Mouse (Mus musculus): ENCODE data around the gene Gm3591. TPM values are rescaled to one million over a fixed set of nuclear protein-coding genes. Genes with fewer than 3 reads are reported as not detected.
"Not testable (repeated sequence)": the region's sequence is repeated elsewhere in the genome, so short reads cannot be mapped to it uniquely, and the experiment has no call there.

Gene Gm3591
- total RNA-seq (2015) (not detected in 2 replicates), total RNA-seq (2017) (not detected in 2 replicates)

DNA sequence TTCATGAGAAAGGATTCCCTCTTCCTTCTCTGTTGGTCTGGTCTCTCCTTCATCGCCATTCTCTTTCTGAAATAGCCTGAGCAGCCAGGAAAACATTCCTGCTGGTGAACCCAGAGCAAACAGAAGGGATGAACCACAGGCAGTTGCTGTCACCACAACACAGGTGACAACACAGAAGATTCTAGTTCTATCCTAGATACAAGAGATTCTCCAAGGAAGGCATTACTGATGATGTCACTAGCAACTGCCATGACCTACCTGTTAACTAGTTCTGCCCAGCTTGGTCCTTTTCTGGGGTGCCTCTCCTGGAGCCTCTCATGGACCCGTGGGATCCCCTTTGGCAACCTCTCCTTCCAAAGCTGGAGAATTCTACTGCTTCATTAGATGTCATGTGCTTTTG, at the start of gene Gm3591:
Gene Gm3591 (minus strand): TSS at position 101 of the 400 bp plus-strand sequence.
- not testable (repeated sequence) for ATAC-seq (ENCODE audit: poor library complexity, severe bottlenecking)

- ATAC-seq (ENCODE audit: poor library complexity, severe bottlenecking) = not testable (repeated sequence)
Measured at GRCm38 (mm10) chr14:6444511-6444910, 32.2 kb upstream of the Gm3591 start, which contains the start of gene Gm3594. TSS of gene Gm3594 (minus strand) at chr14:6444611.

- not testable (repeated sequence) for ATAC-seq (ENCODE audit: poor library complexity, severe bottlenecking)
Measured at GRCm38 (mm10) chr14:6440774-6441173, 28.5 kb upstream of the Gm3591 start.

DNA sequence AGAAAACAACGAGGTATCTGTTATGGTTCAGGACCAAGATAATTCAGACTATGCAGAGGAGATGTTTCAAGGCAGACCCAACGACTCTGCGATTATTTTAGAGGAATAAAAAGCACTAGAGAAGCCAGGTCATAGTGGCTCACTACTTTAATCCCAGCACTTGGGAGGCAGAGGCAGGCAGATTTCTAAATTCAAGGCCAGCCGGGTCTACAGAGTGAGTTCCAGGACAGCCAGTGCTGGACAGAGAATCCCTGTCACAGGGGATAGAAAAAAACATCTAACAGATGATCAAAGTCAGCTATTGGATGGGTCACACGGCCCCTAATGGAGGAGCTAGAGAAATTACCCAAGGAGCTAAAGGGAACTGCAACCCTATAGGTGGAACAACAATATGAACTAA, 27.9 kb upstream of the Gm3591 start:
- ATAC-seq (ENCODE audit: poor library complexity, severe bottlenecking) = not testable (repeated sequence)

- ATAC-seq (ENCODE audit: poor library complexity, severe bottlenecking) = not testable (repeated sequence)
Measured at GRCm38 (mm10) chr14:6426766-6427165, 14.5 kb upstream of the Gm3591 start.

DNA sequence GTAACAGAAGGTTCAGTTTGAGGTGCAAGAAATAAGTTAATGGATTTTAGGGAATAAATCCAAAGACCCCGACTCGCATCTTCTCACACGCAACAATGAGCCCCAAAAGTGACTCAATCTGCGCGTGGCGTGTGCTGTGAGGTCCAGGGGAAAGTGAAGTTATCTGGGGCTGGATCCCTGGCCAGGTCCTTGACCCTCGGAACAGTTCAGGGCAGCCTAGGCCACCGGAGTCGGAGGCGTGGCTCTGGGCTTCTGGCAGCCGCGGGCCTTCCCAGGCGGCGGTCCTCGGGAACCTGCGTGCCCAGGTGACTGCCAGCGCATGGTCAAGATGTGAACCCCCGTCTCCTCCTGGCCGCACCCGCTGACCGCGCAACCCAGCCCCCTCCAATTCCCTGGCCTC, 14.1 kb upstream of the Gm3591 start:
- not testable (repeated sequence) for ATAC-seq (ENCODE audit: poor library complexity, severe bottlenecking)

GRCm38 (mm10) chr14:6390219-6390618, 22.1 kb downstream of the Gm3591 start, which contains the start of gene Gm16440:
TSS of gene Gm16440 (minus strand) at chr14:6390319.
- ATAC-seq (ENCODE audit: poor library complexity, severe bottlenecking) = not testable (repeated sequence)

Other genes starting within 250 kb of the Gm3591 start
- not detected in 2 replicates for gene Gm21560, start 193.2 kb downstream of the Gm3591 start, total RNA-seq (2015)
- gene Gm21560, start 193.2 kb downstream of the Gm3591 start, total RNA-seq (2017) = not detected in 2 replicates
- not detected in 2 replicates for gene Gm3411, start 125.2 kb downstream of the Gm3591 start, total RNA-seq (2015)
- gene Gm3411, start 125.2 kb downstream of the Gm3591 start, total RNA-seq (2017) = not detected in 2 replicates
- not detected in 2 replicates for gene Gm21103, start 107.6 kb downstream of the Gm3591 start, total RNA-seq (2015)
- gene Gm21103, start 107.6 kb downstream of the Gm3591 start, total RNA-seq (2017) = not detected in 2 replicates
- gene Gm3618, start 68.8 kb downstream of the Gm3591 start, total RNA-seq (2015) = not detected in 2 replicates
- gene Gm3618, start 68.8 kb downstream of the Gm3591 start, total RNA-seq (2017) = not detected in 2 replicates
- gene Gm16440, start 22.2 kb downstream of the Gm3591 start, total RNA-seq (2015) = not detected in 2 replicates
- not detected in 2 replicates for gene Gm16440, start 22.2 kb downstream of the Gm3591 start, total RNA-seq (2017)
- gene Gm3594, start 32.1 kb upstream of the Gm3591 start, total RNA-seq (2015) = not detected in 2 replicates
- not detected in 2 replicates for gene Gm3594, start 32.1 kb upstream of the Gm3591 start, total RNA-seq (2017)
- gene Gm8356, start 124.8 kb upstream of the Gm3591 start, total RNA-seq (2015) = not detected in 2 replicates
- gene Gm8356, start 124.8 kb upstream of the Gm3591 start, total RNA-seq (2017) = not detected in 2 replicates
- not detected in 2 replicates for gene Gm3629, start 178.1 kb upstream of the Gm3591 start, total RNA-seq (2015)
- not detected in 2 replicates for gene Gm3629, start 178.1 kb upstream of the Gm3591 start, total RNA-seq (2017)
- gene Gm3460, start 209.9 kb upstream of the Gm3591 start, total RNA-seq (2015) = not detected in 2 replicates
- gene Gm3460, start 209.9 kb upstream of the Gm3591 start, total RNA-seq (2017) = not detected in 2 replicates